Mouse (Mus musculus) midbrain, embryonic 16.5 days (tissue): ENCODE data around the gene Clk2. TPM values are rescaled to one million over a fixed set of nuclear protein-coding genes. Genes with fewer than 3 reads are reported as not detected.
A peak's percentile ranks its signal among the peaks of the same experiment; 100 is the strongest.
"Not testable (repeated sequence)": the region's sequence is repeated elsewhere in the genome, so short reads cannot be mapped to it uniquely, and the experiment has no call there.

Experiments used
- ATAC-seq: fragments of 200-750 bp; cut with Nextera tagmentation; 2 replicates; pipeline ENCODE4 v1.8.0; 2017; ENCODE audit warnings: moderate TSS enrichment
- H3K27ac ChIP-seq: fragments of 300-500 bp; sonication (generic); 2 replicates; pipeline ENCODE4 v1.5.1; 2014; ENCODE audit warnings: mild to moderate bottlenecking, low read length, mixed read lengths
- H3K27me3 ChIP-seq: fragments of 300-500 bp; sonication (generic); 2 replicates; pipeline ENCODE4 v1.6.1; 2014; ENCODE audit warnings: low read depth, low read length, mixed read lengths; ENCODE audit not compliant: control insufficient read depth, insufficient read depth
- H3K36me3 ChIP-seq: fragments of 300-500 bp; sonication (generic); 2 replicates; pipeline ENCODE4 v1.6.1; 2014; ENCODE audit warnings: mild to moderate bottlenecking, low read length, moderate library complexity, mixed read lengths; ENCODE audit not compliant: control insufficient read depth, insufficient read depth
- H3K4me1 ChIP-seq: fragments of 300-500 bp; sonication (generic); 2 replicates; pipeline ENCODE4 v1.6.1; 2014; ENCODE audit warnings: mild to moderate bottlenecking, low read length, mixed read lengths; ENCODE audit not compliant: control insufficient read depth, insufficient read depth
- H3K4me2 ChIP-seq: fragments of 300-500 bp; sonication (generic); 2 replicates; pipeline ENCODE4 v1.6.1; 2014; ENCODE audit warnings: mild to moderate bottlenecking, low read length, mixed read lengths
- H3K4me3 ChIP-seq: fragments of 300-500 bp; sonication (generic); 2 replicates; pipeline ENCODE4 v1.5.1; 2014; ENCODE audit warnings: low read depth, mild to moderate bottlenecking, low read length, moderate library complexity, mixed read lengths
- H3K9ac ChIP-seq: fragments of 300-500 bp; sonication (generic); 2 replicates; pipeline ENCODE4 v1.6.1; 2014; ENCODE audit warnings: low read depth, low read length, mixed read lengths
- H3K9me3 ChIP-seq: fragments of 300-500 bp; sonication (generic); replicated peaks from 2 replicates; pipeline ENCODE4 v1.6.1; 2014; ENCODE audit warnings: mild to moderate bottlenecking, low read length, mixed read lengths; ENCODE audit not compliant: control insufficient read depth, poor library complexity, severe bottlenecking
- WGBS: fragments of 180-500 bp; shearing (Covaris S2); extraction: QIAGEN DNeasy Blood & Tissue Kit; methylation state at CpG from one replicate; pipeline ENCODE4 v1.1.7; 2014; 5-methylcytosine and 5-hydroxymethylcytosine counted together
- polyA plus RNA-seq: library from polyadenylated mRNA; unstranded; fragments of >200 nt; fragmentation: Nextera tagmentation; extraction: Ambion mirVana; gene quantifications from 2 replicates; pipeline ENCODE4 v1.2.1, GENCODE M21; 2015

The Clk2 gene
- polyA plus RNA-seq, 1 experiment from 2014 or later, result 15.9 TPM

- H3K9me3 ChIP-seq, H3K36me3 ChIP-seq, H3K4me2 ChIP-seq, H3K27me3 ChIP-seq, H3K4me3 ChIP-seq, ATAC-seq: not testable (repeated sequence)
- Histone ChIP-seq H3K9ac (0 out of 2 replicates have a peak overlapping the region, but pooled peaks have one; percentile 7), H3K4me1 (peaks cover 21% of the 10 kb centered on the region), H3K27ac (0 out of 2 replicates have a peak overlapping the region, but pooled peaks have one; percentile 98)
- WGBS, result 68% methylated on average over 7 of the region's 7 CpGs
Measured at GRCm38 (mm10) chr3:89216407-89216806, 51.8 kb downstream of the Clk2 start.

- ATAC-seq, result no peak
- Histone ChIP-seq H3K27ac (no peak overlapping the region), H3K36me3 (no peaks in the 10 kb centered on the region), H3K4me3 (no peak overlapping the region), H3K9me3 (no peaks in the 10 kb centered on the region), H3K4me2 (no peak overlapping the region), H3K27me3 (no peaks in the 10 kb centered on the region), H3K4me1 (peaks cover 14% of the 10 kb centered on the region), H3K9ac (no peak overlapping the region)
- WGBS, result 66% methylated on average over 1 of the region's 1 CpGs
Measured at GRCm38 (mm10) chr3:89218271-89218670, 53.7 kb downstream of the Clk2 start.

DNA sequence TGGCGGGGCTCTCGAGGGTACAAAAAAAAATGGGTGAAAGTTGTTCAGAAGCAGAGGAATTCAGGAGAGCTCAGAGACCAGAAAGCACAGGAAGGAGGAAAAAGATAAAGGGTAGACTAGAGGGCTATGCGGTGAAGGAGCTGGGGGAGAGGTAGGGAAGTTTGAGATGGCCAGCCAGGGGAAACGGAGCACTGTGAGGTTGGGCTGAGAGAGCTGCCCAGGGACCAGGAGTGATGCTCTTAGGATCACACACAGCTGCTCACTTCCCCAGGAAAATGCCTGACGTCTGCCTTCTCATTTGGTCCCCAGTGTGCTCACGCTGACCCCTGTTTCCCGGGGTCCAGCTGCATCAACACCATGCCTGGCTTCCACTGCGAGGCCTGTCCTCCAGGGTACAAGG lies 55.0 kb downstream of the Clk2 start:
- H3K9ac ChIP-seq, result no peak overlapping the region
- no peak for ATAC-seq
- no peak overlapping the region for H3K4me2 ChIP-seq
- WGBS, result 46% methylated on average over 8 of the region's 8 CpGs
- H3K36me3 ChIP-seq, result no peaks in the 10 kb centered on the region
- H3K27ac ChIP-seq, result no peak overlapping the region
- H3K4me1 ChIP-seq, result peaks cover 26% of the 10 kb centered on the region
- H3K9me3 ChIP-seq, result no peaks in the 10 kb centered on the region
- no peak overlapping the region for H3K4me3 ChIP-seq
- H3K27me3 ChIP-seq, result no peaks in the 10 kb centered on the region

- no peaks in the 10 kb centered on the region for H3K9me3 ChIP-seq
- no peak overlapping the region for H3K27ac ChIP-seq
- no peaks in the 10 kb centered on the region for H3K36me3 ChIP-seq
- H3K27me3 ChIP-seq, result no peaks in the 10 kb centered on the region
- no peak overlapping the region for H3K4me3 ChIP-seq
- H3K4me2 ChIP-seq, result no peak overlapping the region
- ATAC-seq, result no peak
- no peak overlapping the region for H3K9ac ChIP-seq
- H3K4me1 ChIP-seq, result peaks cover 30% of the 10 kb centered on the region
- 55% methylated on average over 5 of the region's 5 CpGs for WGBS
Measured at GRCm38 (mm10) chr3:89221167-89221566, 56.6 kb downstream of the Clk2 start.

DNA sequence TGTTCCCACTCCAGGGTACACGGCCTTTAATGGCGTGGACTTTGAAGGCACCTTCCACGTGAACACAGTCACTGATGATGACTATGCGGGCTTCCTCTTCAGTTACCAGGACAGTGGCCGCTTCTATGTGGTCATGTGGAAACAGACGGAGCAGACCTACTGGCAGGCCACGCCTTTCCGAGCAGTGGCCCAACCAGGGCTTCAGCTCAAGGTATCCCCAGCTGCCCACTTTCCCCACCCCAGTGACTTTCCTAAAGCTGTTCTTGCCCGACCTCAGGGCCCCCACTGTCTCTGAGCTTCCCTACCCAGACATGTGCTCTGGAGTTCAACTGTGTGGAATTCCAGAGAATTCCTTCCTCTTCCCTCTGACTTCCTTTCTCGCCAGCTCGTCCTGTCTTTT lies 60.2 kb downstream of the Clk2 start:
- Histone ChIP-seq H3K4me1 (peaks cover 47% of the 10 kb centered on the region), H3K27ac (peak overlapping the region; percentile 90), H3K9me3 (no peaks in the 10 kb centered on the region), H3K27me3 (no peaks in the 10 kb centered on the region), H3K4me2 (peak overlapping the region; percentile 78), H3K9ac (peak overlapping the region; percentile 69), H3K36me3 (no peaks in the 10 kb centered on the region), H3K4me3 (peak overlapping the region; percentile 43)
- 20% methylated on average over 11 of the region's 11 CpGs for WGBS
- ATAC-seq, result no peak

- no peaks in the 10 kb centered on the region for H3K9me3 ChIP-seq
- H3K27ac ChIP-seq, result peak overlapping the region; percentile 90
- H3K36me3 ChIP-seq, result no peaks in the 10 kb centered on the region
- H3K4me1 ChIP-seq, result peaks cover 47% of the 10 kb centered on the region
- WGBS, result 12% methylated on average over 12 of the region's 12 CpGs
- ATAC-seq, result no peak
- H3K9ac ChIP-seq, result peak overlapping the region; percentile 69
- no peaks in the 10 kb centered on the region for H3K27me3 ChIP-seq
- H3K4me2 ChIP-seq, result peak overlapping the region; percentile 78
- peak overlapping the region; percentile 43 for H3K4me3 ChIP-seq
Measured at GRCm38 (mm10) chr3:89225321-89225815, 60.8 kb downstream of the Clk2 start.

DNA sequence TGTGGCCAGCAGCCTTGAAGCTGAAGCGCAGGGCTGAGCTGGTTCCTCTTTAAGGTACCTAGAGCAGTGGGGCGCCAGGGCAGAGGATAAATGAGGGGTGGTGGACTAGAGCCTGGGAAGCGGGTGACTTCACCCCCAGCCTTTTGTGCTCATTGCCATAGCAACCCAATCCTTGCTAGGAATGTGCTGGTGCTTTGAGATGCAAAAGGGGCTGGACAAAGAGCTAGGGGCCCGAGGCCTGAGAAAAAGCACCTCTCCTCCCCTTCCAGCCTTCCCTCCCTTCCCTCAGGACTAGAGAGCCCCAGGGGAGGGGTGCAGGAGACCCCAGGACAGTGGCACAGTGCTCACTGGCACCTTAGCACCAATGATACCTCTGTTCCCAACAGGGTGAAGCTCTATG lies 61.3 kb downstream of the Clk2 start:
- peak overlapping the region; percentile 90 for H3K27ac ChIP-seq
- H3K4me1 ChIP-seq, result peaks cover 47% of the 10 kb centered on the region
- 7% methylated on average over 4 of the region's 4 CpGs for WGBS

DNA sequence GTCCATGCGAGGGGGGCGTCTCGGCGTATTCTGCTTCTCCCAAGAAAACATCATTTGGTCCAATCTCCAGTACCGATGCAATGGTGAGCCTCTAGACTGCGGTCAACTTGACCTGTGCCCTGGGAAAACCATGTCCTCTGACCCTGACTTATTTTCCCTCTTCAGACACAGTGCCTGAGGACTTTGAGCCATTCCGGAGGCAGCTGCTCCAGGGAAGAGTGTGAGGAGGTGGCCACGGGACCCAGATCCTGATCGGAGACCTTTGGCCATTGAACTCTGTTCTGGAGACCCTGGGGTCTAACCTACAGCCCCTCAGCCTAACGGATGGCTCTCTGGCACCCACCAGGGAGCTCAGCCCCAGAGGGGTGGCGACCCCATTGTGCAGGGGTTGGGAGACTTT lies 61.8 kb downstream of the Clk2 start:
- ATAC-seq, result no peak
- peaks cover 47% of the 10 kb centered on the region for H3K4me1 ChIP-seq

More for the DNA sequence above, 61.3 kb downstream of the Clk2 start:
- peak overlapping the region; percentile 43 for H3K4me3 ChIP-seq
- peak overlapping the region; percentile 69 for H3K9ac ChIP-seq
- peak overlapping the region; percentile 78 for H3K4me2 ChIP-seq
- H3K36me3 ChIP-seq, result no peaks in the 10 kb centered on the region
- peak; percentile 52 for ATAC-seq
- H3K27me3 ChIP-seq, result no peaks in the 10 kb centered on the region
- H3K9me3 ChIP-seq, result no peaks in the 10 kb centered on the region

More for the DNA sequence above, 61.8 kb downstream of the Clk2 start:
- H3K9ac ChIP-seq, result peak overlapping the region; percentile 69
- H3K27me3 ChIP-seq, result no peaks in the 10 kb centered on the region
- H3K27ac ChIP-seq, result peak overlapping the region; percentile 90
- peak overlapping the region; percentile 78 for H3K4me2 ChIP-seq
- H3K9me3 ChIP-seq, result no peaks in the 10 kb centered on the region
- peak overlapping the region; percentile 43 for H3K4me3 ChIP-seq
- WGBS, result 7% methylated on average over 11 of the region's 11 CpGs
- H3K36me3 ChIP-seq, result no peaks in the 10 kb centered on the region
